Mouse (Mus musculus) bone marrow, adult 2 months (tissue): Measurements from ENCODE around the gene Kars.

Experiments used
- CTCF ChIP-seq: fragments of 200-500 bp; IDR thresholded peaks from 2 replicates; pipeline ENCODE4 v1.5.1; 2011; ENCODE audit warnings: low read length, control low read depth; ENCODE audit not compliant: control insufficient read depth, insufficient read depth
- POLR2A ChIP-seq: fragments of 200-500 bp; IDR thresholded peaks from 2 replicates; pipeline ENCODE4 v1.6.1; 2011; ENCODE audit warnings: low read depth, mild to moderate bottlenecking, control low read depth, low read length, borderline replicate concordance; ENCODE audit not compliant: control insufficient read depth

- TF ChIP-seq CTCF (no peak), POLR2A (no peak)
Measured at GRCm38 (mm10) chr8:111957231-111957630, 53.9 kb downstream of the Kars start.
